Mouse (Mus musculus) kidney, postnatal 14 days (tissue): ENCODE results near the gene Npas3.
A peak's percentile ranks its signal among the peaks of the same experiment; 100 is the strongest.

Source experiments
- DNase-seq: peaks from one replicate; pipeline ENCODE4 v3.0.0; 2022; ENCODE audit warnings: mixed read lengths

The Npas3 gene

DNA sequence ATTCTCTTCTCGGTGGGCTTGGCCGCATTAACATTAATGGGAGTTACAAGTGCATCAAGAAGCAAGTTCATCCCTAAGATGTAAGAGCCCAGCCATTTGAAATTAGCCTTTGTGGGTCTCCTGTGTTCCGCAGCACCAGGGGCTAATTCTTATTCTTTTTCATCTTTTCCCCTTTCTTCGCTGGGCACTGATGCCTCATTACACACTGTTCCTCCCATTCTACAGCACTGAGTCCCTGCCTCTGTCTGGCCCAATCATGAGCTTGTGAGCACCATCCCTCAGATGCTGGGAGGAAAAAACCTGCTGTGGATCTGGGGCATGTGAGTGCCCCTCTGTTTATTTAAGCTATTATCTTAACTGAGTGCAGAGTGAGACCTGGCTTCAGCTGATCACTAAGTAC lies 633.2 kb downstream of the Npas3 start:
- DNase-seq = no peak

DNA sequence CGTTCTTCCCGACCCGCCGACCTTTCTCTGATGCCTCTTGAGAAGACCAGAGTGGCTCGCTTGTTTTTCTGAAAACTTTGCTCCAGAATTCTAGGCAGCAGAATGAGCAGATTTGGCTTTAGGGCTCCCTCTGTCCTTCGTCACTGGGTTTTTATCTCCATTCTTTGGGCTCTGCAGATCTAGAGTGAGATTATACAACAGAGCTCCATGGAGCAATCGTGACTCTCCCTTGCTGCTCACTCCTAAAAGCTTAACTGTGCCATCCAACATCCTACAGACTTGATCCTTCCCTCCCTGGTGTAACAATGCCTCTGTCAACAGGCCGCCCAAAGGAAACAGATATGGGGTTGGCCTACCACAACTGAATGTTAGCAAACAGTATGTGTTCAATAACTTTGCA lies 634.4 kb downstream of the Npas3 start:
- no peak for DNase-seq

DNA sequence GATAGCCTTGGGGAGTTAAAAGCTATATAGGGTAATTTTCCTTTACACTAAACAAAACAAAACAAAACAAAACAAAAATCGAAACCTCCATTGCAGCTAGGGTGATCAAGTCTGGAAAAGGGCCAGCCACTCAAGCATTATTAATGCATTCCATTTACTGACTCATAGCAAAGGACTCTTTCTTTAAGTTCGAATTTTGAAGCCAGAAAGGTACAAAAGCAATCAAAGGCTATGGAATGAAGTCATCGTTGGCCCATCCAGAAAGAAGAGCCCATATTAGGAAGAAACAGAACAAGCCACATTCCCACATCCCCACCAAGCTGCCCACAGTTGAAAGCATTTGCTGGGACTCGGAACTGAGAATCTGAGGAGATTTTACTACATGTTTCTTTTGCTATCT lies 640.1 kb downstream of the Npas3 start:
- no peak for DNase-seq

DNA sequence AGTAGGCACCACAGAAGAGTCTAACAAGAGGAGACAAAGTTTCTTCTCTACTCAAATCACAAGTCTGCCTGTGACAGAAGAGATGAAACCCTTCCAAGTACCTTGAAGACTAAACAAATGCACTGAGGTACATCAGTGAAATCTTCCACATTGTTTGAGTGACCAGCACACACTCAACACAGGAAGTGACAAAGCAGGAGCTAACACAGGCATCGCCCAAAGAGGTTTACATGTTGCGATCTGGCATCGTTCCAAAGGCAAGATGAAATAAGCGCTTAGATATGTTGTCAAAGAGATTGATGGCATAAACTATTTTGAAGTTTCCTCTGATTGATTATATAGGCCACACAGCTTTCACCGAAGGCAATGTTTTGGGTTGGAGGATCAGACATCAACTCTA lies 647.4 kb downstream of the Npas3 start:
- no peak for DNase-seq

DNA sequence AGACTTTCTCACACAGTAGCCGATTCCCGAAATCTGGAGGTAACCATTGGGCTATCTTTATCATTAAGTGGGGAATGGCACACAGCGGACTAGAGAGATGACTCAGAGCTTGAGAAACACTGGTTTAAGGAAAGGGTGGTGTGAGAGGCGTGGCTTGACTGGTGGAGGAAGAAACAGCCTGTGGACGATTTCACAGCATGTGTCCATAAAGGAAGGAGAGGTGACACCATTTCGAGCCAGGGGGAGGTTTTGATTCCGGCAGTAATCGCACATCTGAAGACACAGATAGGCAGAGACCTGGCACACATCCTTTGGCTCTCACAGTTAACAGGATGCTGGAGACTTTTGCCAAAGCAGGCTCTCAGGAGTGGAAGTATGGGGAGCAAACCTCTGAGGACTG lies 660.3 kb downstream of the Npas3 start:
- no peak for DNase-seq

DNA sequence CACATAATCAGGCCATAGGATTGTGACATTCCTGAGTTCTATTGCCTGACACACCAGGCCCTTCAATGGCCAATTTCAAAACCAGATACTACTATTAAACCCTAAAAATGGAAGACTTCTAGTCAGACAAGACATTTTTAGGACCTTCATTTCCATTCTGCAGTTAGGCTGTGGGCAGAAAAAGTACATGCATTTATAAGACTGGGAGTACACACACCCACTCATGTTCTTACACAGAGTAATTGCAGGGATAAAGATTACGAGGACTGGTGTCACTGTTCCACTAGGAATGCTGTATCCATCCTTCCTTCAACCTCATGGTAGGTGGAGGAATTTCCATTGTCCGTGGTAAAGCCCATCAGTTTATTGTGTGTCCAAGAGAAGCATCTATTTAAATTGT lies 661.7 kb downstream of the Npas3 start:
- no peak for DNase-seq

DNA sequence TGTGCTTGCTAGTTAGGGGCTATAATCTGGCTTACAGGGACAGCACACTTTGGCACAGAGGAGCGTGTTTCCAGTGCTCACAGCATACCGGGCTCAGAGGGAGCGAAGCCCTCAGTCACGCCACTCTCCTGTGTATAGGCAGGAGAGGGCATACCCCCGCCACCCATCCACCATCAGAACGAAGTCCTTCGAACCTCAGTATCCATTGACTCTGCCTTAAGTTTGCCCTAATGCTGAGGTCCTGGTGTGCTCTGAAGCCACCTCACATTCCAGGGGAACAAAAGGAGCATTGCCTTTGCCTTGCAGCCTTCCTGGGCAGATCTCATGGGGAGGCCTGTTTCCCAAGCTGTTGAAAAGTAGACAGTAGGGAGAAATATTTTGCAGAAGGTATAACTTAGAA lies 673.7 kb downstream of the Npas3 start:
- DNase-seq = no peak

DNA sequence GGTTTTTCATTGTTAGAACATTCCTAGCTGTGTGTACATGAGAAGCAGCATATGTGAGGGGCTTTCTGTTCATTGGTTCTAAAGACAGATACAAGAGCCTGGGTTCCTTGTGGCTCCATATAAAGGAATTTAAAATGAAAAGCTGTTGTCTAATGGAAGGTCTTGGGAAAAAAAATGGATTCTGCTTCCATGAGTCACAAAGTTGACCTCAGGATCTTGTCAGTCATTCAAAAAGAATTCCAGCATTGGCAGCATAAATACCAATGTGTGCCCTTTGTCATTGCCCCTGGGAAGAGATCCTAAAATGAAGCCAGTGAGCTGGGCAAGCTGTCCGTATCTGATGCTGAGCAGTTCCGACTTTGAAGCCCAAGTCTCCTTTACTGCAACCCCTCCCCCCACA lies 700.3 kb downstream of the Npas3 start:
- no peak for DNase-seq

DNA sequence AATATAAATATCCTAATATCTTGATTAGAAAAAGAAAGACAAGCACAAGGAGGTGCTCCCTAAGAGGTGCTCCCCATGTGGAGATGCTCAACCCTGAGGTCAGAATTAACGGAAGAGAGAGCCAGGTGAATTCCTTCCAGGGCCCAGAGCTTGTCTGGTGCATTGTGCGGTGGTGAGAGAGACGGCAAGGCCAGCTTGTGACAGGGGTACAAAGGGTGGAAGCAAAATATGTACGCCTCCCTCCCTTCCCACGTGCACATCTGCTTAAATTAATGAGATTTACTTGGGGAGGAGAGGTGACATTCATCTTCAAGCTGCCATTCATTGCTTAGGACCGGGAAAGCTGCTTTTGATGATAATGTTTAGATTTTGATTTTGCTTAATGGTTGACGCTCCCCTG lies 713.5 kb downstream of the Npas3 start:
- DNase-seq = no peak

DNA sequence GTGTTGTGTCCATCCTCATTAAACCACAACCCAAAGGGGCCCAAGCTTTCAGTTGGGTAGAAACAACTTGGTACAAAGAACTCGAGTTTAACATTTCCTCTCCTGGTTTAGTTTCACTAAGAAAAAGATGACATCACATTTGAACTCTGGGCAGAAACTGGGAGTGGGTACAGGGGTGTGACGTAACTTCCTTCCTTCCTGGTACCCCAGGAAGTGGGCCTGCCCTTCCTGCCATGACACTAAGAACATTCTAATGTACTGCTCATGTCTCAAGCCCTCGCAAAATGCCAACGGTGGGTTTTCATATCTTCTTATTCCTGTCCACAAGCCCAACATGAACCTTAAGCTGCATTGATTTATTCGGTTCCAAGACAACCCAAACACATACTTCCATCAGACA lies 715.1 kb downstream of the Npas3 start:
- no peak for DNase-seq

DNA sequence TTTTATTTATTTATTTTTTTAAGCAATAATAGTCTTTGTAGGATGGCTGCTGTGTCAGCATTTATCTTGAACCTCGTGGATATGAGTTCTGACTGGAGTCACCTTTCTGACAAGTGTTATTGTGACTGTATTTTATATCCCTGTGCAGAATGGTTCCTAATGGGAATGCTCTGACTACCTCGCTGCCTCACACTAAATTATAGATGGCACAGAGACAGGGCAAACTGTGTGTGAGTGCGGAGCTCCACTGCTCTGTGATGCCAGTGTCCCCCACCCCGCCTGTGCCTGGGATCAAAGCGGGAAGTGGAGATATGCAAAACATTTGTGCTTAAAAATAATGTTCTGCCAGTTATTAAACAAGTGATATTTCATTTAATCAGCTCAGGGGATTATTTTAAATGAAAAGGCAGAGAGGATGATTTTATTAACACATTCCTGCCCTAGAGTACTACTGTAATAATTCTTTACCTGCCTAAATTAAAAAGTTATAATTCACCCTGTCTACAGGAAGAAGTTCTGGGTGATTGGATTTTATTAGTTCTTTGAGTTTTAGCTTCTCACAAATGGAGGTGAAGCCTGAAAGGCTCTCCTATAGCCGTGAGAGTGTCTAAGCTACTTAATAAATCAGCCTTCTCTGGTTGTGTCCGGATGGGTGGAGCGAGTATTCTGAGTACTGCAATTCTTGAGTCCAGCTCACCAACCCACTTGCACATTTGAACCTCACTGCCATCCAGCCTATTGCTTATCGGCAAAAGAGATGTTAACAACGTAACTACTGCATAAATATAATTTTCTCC lies 721.1 kb downstream of the Npas3 start:
- no peak for DNase-seq

DNA sequence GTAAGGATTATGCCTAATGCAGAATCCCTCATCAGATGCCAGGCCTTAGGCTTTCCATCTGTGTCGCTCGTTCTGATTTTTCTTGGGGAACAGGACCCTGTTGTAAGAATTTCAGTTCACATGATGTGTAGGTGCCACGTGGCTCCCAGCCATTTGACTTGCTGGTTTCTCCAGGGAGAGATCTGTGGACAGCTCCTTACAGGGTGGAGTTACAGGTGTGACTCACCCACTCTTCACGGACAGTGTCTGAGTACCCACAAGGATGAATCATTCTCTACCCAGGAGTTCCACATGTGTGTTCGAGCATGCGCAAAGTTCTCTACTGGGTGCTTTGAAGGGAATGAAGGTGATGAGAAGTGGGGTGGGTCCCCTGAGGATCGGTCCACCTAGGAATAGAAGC lies 722.2 kb downstream of the Npas3 start:
- DNase-seq = no peak

DNA sequence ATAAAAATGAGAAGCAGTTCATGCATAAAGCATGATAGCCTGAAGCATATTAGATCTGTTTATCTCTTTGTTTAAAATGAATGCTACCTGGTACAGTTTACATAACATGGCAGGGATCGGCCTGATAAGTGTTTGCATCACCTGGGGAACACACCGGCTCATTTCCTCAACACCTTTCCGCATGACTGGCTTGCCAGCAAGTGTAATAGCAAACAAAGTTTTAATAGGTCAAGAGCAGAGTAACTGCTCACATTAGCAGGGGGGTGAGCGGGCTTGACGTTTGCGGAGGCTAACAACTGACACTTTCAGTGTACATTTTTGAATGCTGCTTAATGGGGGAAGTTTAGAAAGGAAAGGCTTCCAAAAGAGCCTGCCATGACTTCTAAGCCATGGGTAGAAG lies 724.9 kb downstream of the Npas3 start:
- DNase-seq = peak; percentile 40

DNA sequence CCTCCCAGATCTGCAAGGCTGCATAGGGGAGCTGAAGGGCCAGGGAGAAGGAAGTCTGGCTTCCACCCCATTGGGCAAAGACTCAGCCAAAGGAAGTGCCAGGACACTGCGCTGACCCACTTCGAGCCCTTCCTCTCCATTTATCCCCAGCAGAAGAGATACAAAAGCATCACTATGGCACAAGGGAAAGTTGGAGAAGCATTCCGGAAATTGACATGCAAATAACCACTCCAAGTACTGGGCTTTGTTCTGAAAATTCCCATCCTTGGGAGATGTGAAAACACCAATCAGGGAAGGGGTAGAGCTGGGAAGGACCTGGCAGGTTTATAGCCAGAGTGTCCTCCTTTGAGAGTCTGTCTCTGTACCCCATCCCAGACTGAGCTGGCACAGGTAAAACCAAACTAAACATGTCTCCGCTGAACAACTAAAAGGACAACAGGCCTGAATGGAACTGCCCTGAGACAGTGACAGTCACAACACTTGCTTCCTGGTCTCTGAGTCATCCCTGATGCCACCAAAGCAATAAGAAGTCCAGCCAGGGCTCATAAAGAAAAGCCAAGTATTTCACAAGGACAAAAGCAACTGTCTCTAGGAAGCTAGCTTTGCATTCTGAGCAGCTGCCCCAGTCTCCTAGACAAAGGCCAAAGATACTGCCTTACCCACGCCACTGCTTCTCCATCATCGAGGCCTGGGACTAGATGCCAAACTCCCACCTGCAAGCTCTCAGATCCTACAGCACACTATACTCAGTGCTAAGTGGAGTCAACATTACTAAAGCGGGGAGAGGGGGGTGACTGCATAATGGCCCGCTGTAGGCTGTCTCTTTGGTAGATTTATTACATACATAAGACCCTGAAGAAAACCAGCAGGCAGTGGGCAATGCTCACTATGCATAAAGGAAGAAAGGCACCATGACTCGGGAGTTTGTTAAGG lies 733.4 kb downstream of the Npas3 start:
- DNase-seq = no peak

DNA sequence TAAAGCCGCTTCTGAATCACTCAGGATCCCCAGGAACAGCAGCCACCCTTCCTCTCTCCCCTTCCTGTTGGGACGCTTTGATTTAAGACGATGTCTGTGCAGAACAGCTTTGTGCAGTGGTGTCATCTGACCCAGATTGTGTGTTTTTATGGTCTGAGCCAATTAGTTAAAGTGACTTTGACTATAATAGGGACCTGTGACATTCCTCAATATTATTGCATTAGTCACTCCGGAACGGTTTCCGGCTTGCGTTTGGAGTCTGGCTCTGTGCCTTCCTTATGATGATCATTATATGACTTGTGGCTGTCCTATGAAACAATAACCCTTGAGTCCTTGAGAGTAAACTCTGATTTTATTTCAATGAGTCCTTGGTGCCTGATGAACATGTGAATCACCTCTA lies 735.5 kb downstream of the Npas3 start:
- peak; percentile 25 for DNase-seq

DNA sequence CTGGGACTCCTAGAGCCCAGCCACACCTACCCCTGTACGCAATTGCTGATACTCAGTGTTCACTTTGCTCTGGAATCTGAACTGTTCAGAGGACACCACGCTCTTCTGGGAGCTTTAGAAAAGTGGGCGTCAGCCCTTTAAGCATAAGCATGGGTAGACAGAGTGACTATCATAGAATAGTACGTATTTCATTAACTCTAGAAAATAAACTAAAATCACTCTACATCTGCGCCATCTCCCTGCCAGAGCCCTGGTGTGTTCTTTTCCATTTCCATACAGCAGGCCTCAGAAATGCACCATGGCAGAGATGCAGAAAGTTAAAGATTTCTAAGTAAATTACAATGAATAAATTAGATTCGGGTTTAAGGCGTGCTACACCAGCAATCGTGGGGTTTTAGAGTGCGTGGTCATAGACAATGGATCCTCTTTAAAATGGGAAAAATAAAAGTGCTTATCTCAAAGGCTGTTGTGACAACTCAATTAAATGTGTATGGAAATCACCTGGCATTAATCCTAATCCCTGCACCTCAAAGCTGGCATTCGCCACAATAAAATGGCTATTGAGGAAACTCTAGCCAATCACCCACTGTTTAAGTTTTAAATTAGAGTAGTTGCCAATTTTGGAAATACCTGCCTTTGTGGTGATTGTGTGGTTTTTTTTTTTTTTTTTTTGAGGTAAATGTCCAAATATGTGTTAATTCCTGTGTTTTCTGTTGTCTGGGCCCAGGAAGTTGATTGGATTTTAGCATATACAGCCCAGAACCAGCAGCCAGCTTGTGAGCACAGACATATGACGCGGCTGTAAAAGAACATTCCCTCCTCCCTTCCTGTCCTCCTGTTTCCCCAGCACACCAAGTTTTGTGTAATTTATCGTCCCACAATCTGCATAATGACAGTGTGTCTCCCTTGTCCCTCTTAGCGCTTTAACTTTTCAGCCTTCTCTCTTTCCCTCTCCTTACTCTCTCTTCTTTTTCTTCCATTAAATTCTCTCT lies 737.7 kb downstream of the Npas3 start:
- no peak for DNase-seq

DNA sequence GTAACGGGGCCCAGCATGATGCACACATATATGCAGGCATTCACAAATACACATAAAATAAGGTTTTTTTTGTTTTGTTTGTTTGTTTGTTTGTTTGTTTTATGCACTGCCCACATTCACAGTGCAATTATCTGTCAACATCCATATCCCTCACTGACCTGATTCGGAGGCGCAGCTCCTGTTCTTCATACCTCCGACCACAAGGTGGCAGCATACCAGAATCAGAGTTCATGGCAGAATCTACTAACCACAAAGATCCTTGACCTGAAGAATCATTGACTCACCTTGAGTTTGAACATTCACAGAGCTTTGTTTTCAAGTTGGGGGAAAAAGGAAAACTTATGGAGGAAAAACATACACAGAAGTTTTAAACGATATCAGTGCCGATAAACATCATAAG lies 743.9 kb downstream of the Npas3 start:
- DNase-seq = no peak

DNA sequence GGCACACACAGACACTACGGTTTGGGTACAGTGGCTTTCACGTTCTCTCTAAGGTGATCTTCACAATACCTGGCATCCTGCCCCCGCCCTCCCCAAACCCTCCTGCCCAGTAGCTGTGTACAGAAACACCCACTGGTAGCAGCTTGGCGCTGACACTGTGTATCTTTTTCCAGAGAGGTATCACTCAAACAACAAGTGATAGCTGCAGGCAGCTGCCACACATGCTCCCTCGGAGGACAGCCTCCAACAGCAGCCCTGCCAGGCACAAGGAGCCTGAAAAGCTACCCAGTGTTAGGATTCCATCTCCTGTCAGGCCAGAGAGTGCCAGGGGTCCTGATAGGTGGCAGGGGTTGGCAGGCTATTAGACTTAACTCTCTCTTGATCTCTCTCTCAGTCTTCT lies 747.2 kb downstream of the Npas3 start:
- no peak for DNase-seq

DNA sequence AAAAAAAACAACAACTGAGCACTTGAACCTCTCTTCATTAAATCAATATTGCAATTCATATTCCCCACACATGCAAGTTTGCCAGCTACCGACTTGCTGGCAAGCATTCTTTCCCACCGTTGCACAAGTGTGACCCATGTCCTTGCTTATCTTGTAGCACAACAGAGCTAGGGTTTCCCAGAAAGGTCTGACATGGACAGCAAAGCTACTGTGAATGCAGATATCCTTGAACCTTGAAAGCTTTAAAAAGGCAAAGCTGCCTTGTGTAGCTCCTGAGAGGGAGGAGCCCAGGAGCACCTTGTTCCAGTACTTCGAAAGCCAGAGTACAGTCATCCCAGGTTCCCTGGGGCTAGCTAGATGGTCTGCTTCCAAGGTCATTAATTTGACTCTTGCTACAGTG lies 748.7 kb downstream of the Npas3 start:
- DNase-seq = no peak

DNA sequence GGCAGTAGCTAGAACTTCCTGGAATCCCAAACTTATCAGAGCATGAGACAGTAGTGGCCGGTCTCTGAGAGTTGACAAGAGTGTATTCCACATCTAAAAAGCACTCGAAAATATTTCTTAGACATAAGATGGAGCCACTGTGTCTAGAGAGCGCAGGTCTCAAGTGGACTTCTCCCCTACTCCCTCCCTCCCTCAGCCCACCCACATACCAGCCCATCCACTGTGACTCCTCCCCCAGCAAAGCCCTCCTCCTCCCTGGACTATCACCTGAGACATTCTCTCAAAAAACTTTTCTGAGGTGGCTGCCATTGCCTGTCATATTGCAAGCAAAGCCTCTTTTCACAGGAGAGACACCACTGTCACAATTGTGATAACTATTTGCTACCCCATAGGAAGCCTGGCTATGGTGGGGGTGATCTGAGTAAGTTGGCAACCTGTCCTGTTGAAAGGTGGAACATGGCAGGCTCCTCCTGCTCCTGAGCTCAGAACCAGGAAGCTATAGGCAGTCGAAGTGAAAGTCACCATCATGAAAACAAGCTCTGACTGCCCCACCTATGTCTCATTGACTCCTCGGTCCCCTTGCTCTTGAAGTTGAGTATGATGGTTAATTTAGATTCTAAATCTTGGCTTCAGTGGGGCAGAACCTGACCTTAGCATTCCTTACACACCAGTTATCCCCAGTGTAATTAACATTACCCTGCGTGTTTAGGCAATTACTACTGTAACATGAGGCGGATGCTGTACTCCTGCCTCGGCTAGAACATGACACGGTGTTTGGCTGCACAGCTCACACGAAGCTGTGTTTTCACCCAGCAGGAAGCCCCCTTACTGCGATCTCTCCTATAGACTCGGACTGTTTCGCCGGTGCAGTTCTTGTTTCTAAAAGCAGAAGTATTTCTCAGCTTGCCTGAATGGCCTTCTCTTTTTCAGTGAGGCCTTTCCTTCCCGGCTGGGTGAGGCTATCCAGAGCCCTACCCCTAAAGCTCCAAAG lies 751.5 kb downstream of the Npas3 start:
- DNase-seq = no peak

DNA sequence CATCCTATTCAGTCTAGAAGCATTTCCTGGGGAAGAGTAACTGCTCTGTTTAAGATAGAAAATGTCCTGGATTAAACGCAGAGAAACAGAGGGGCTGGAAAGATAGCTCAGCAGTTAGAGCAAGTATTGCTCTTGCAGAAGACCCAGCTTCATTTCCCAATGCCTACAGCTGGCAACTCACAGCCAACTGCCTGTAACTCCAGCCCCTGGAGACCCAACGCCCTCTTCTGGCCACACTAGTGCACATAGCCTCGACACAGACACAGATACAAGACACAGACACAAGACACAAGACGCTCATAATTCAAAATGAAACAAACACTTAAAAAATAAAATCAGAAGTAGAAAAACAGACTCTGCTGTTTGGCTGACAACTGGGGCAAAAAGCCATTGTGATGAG lies 754.0 kb downstream of the Npas3 start:
- no peak for DNase-seq

DNA sequence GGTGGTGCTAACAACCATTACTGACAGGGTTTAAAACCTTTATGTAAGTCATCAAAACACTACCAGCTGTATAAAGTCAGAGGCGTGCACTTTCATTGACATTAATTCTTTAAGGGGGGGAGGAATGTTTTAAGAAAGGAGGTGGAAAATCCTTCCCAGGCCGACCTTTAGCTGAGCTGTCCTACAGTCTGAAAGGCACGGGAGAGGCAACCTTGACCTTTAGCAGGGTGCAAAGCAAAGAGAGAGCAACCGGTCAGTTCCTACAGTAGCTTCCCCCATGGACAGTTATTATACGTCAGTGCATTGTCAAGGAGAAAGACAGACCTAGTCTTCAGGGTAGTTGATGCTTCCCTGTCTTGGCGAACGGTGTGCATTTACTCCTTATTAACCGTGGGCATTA lies 756.1 kb downstream of the Npas3 start:
- no peak for DNase-seq
